Mouse (Mus musculus): ENCODE data around the gene Cpb2. TPM values are rescaled to one million over a fixed set of nuclear protein-coding genes. Genes with fewer than 3 reads are reported as not detected.

Cpb2 gene
- polyA plus RNA-seq, 1 experiment from 2014 or later, result 19.8 TPM

Small RNAs within 50 kb of the gene (microRNA-seq; reads per million reads assigned to microRNA genes)
- gene Gm44482, result not detected

Other genes starting within 250 kb of the Cpb2 start
- gene Rubcnl, start 226.3 kb upstream of the Cpb2 start, polyA plus RNA-seq (2015; fragmentation: Nextera tagmentation; extraction: Ambion mirVana), result 0.34 and 0.58 TPM in 2 replicates
- not detected in 2 replicates for gene Lrrc63, start 111.4 kb upstream of the Cpb2 start, polyA plus RNA-seq (2015; fragmentation: Nextera tagmentation; extraction: Ambion mirVana)
- gene Lcp1, start 111.2 kb upstream of the Cpb2 start, polyA plus RNA-seq (2015; fragmentation: Nextera tagmentation; extraction: Ambion mirVana), result 20.6 and 23.4 TPM in 2 replicates
- 32.7 and 36.2 TPM in 2 replicates for gene Zc3h13, start 42.1 kb downstream of the Cpb2 start, polyA plus RNA-seq (2015; fragmentation: Nextera tagmentation; extraction: Ambion mirVana)
- 0.07 and 0.21 TPM in 2 replicates for gene Siah3, start 213.7 kb downstream of the Cpb2 start, polyA plus RNA-seq (2015; fragmentation: Nextera tagmentation; extraction: Ambion mirVana)